Mouse (Mus musculus): ENCODE results near the gene Cpt1b. TPM values are rescaled to one million over a fixed set of nuclear protein-coding genes. Genes with fewer than 3 reads are reported as not detected.

Gene Cpt1b
- polyA plus RNA-seq (2012; ENCODE audit: insufficient read depth, insufficient read length, low replicate concordance, missing spikeins), result not detected in 2 replicates

DNA sequence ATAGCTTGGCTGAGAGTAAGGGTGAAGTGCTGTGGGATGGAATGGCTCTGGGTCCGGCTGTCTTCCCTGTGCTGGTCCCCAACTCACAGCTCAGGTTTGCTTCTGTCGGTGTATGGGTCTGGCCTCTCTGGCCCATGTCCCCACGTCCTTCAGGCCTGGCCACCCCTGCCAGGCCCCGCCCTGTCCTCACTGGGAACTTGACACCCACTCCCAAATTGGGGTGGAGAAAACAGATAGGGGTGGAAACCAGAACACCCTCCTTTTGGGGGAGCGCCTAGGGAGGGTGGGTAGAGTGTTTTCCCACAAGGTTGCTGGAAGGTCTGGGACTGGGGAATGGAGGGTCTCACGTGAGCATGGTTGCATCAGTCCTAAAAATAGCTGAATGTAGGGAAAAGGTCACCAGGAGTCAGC is at the start of gene Cpt1b:
TSS of gene Cpt1b (minus strand) at position 153 of the 411 bp plus-strand sequence.
- Histone ChIP-seq H3K4me1 (ENCODE audit: control insufficient read depth, insufficient read depth, low read length) (no peaks in the 10 kb centered on the region), H3K27ac (ENCODE audit: insufficient read depth, low read depth, low read length) (no peak within 1 kb of the TSS), H3K4me3 (ENCODE audit: insufficient read depth, low read depth, low read length) (no peak within 1 kb of the TSS)
- 63% methylated on average over 6 of the region's 6 CpGs for WGBS
- TF ChIP-seq POLR2A (IDR thresholded peaks at IDR 0.05; ENCODE audit: insufficient read depth, low read depth, low read length), result no peak
- no peak for TF ChIP-seq CTCF (IDR thresholded peaks at IDR 0.05; ENCODE audit: insufficient read depth, low read depth, low read length)

DNA sequence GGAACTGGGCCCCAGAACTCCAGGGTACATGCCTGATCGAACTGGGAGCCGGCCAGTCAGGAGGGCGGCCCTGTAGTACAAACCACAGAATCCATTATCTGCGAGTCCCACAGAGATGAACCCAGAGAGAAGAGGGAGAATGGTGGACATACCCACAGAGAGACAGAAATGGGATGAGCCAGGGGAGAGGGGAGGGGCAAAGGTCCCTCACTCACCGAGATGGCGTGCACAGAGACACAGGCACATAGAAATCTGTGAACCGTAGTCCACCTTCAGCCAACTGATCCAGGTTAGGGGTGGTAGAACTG is 49.6 kb upstream of the Cpt1b start:
- Histone ChIP-seq H3K4me3 (ENCODE audit: insufficient read depth, low read depth, low read length) (peak overlapping the region; percentile 51), H3K27ac (ENCODE audit: insufficient read depth, low read depth, low read length) (no peak overlapping the region), H3K4me1 (ENCODE audit: control insufficient read depth, insufficient read depth, low read length) (peaks cover 23% of the 10 kb centered on the region)
- TF ChIP-seq POLR2A (IDR thresholded peaks at IDR 0.05; ENCODE audit: insufficient read depth, low read depth, low read length) (no peak), CTCF (IDR thresholded peaks at IDR 0.05; ENCODE audit: insufficient read depth, low read depth, low read length) (no peak)
- 98% methylated on average over 7 of the region's 7 CpGs for WGBS

DNA sequence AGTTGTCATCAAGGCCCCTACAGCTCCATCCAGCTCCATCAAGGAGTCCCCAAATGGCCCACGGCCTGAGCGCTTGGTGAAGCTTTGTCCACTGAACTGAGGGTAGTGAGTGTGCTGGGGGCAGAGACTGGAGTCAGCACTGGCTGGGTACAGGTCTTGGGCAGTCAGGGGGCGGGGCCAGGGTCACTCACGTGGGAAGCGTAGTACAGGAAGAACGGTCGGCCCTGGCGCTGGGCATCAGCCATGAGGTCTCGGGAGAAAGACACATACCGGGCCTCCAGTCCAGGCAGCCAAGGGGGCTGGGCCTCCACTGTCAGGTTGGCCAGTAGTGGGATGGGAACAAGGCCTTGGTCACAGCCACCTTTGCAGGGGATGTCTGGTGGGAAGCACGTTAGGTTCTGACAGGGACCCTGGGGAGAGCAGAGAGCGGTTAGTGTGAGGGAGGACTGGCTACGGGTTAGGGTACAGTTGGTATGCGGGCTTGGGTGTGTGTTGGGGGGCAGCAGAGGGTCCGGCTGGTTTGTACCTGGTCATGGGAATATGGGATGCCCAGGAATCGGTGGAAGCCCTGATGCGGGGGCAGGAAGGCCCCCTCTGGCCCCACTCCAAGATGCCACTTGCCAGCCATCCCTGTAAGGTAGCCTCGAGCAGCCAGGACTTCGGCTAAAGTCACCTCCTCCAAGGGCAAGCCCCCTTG is 49.1 kb upstream of the Cpt1b start:
- Histone ChIP-seq H3K4me3 (ENCODE audit: insufficient read depth, low read depth, low read length) (no peak overlapping the region), H3K4me1 (ENCODE audit: control insufficient read depth, insufficient read depth, low read length) (peaks cover 21% of the 10 kb centered on the region), H3K27ac (ENCODE audit: insufficient read depth, low read depth, low read length) (no peak overlapping the region)
- TF ChIP-seq POLR2A (IDR thresholded peaks at IDR 0.05; ENCODE audit: insufficient read depth, low read depth, low read length) (no peak), CTCF (IDR thresholded peaks at IDR 0.05; ENCODE audit: insufficient read depth, low read depth, low read length) (no peak)
- WGBS, result 93% methylated on average over 19 of the region's 19 CpGs

DNA sequence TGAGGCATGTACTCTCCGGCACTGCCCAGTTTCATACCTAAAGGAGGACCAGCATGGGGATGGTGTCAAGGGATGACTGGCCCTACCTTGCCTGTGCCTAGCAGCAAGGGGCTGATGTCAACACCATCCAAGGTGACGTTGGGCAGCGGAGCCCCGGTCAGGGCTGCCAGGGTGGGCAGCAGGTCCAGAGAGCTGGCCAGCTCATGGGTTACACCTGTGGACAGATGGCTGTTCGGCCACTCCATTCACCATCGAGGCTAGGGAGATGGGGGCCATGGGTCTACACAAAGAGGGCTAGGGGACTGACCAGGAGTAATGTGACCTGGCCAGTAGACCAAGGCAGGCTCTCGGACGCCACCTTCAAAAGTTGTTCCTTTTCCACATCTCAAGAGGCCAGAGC is 48.3 kb upstream of the Cpt1b start:
- TF ChIP-seq CTCF (IDR thresholded peaks at IDR 0.05; ENCODE audit: insufficient read depth, low read depth, low read length), result no peak
- H3K4me3 ChIP-seq (ENCODE audit: insufficient read depth, low read depth, low read length), result no peak overlapping the region
- no peak overlapping the region for H3K27ac ChIP-seq (ENCODE audit: insufficient read depth, low read depth, low read length)
- H3K4me1 ChIP-seq (ENCODE audit: control insufficient read depth, insufficient read depth, low read length), result peaks cover 21% of the 10 kb centered on the region
- WGBS, result 96% methylated on average over 8 of the region's 8 CpGs

DNA sequence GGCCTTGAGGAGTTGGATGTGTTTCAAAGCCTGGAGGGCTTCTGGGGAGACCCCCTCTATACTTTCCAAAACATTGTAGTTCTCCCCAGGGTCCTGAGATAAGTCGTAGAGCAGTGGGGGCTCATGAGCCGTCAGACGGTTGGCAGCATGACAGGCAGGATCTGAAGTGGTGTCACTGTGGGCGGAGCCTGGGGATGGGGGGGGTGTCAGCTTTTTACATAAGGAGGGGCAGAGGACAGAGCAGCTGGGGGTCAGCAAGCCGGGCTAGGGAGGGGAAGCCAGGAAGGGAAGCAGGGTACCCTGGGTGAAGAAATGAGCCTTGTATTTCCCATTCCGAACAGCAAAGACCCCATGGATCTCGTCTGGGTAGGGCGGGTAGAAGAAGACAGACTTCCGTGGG is 47.7 kb upstream of the Cpt1b start:
- peaks cover 21% of the 10 kb centered on the region for H3K4me1 ChIP-seq (ENCODE audit: control insufficient read depth, insufficient read depth, low read length)
- no peak overlapping the region for H3K4me3 ChIP-seq (ENCODE audit: insufficient read depth, low read depth, low read length)
- no peak overlapping the region for H3K27ac ChIP-seq (ENCODE audit: insufficient read depth, low read depth, low read length)
- TF ChIP-seq CTCF (IDR thresholded peaks at IDR 0.05; ENCODE audit: insufficient read depth, low read depth, low read length) (no peak), POLR2A (IDR thresholded peaks at IDR 0.05; ENCODE audit: insufficient read depth, low read depth, low read length) (no peak)
- WGBS, result 84% methylated on average over 9 of the region's 9 CpGs

DNA sequence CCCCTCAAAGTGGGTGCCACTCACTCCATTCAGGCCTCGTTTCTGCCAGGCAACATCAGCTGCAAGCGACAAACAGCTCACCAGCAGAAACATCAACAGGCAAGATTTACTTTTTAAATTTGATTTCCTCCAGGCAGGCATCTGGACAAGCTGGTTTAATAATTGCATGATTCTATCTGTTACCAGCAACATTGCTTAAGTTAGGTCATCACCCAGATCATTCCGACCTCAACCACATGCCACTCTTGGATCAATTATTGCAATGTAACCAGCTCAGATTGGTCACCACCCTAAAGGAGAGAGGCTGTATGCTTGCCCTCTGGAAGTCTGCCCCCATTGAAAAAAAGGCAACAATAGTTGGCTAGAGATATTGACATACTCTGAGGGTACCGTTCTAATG is 45.8 kb upstream of the Cpt1b start:
- 83% methylated on average over 4 of the region's 4 CpGs for WGBS
- Histone ChIP-seq H3K27ac (ENCODE audit: insufficient read depth, low read depth, low read length) (no peak overlapping the region), H3K4me3 (ENCODE audit: insufficient read depth, low read depth, low read length) (no peak overlapping the region), H3K4me1 (ENCODE audit: control insufficient read depth, insufficient read depth, low read length) (peaks cover 18% of the 10 kb centered on the region)
- TF ChIP-seq CTCF (IDR thresholded peaks at IDR 0.05; ENCODE audit: insufficient read depth, low read depth, low read length), result no peak
- TF ChIP-seq POLR2A (IDR thresholded peaks at IDR 0.05; ENCODE audit: insufficient read depth, low read depth, low read length), result no peak

DNA sequence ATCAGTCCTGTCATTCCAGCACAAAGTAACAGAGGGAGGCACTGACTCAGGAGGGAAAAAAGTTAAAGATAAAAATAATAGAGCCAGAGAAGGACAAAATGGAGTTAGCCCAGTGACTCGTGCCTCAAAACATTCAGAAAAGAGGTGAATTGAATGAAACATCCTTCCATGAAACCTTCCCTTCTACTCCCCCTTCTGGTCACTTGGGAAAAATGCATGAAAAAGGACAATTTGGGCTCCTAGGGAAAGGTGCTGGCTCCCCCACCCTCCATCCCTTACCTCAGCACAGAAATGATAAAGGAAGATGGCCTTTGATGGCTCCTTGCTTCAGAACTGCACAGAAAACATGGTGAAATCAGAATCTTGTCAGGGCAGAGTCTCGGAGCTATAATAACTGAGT is 42.9 kb upstream of the Cpt1b start:
- TF ChIP-seq POLR2A (IDR thresholded peaks at IDR 0.05; ENCODE audit: insufficient read depth, low read depth, low read length) (no peak), CTCF (IDR thresholded peaks at IDR 0.05; ENCODE audit: insufficient read depth, low read depth, low read length) (no peak)
- WGBS, result 27% methylated on average over 2 of the region's 2 CpGs
- H3K27ac ChIP-seq (ENCODE audit: insufficient read depth, low read depth, low read length), result no peak overlapping the region
- no peaks in the 10 kb centered on the region for H3K4me1 ChIP-seq (ENCODE audit: control insufficient read depth, insufficient read depth, low read length)
- no peak overlapping the region for H3K4me3 ChIP-seq (ENCODE audit: insufficient read depth, low read depth, low read length)

DNA sequence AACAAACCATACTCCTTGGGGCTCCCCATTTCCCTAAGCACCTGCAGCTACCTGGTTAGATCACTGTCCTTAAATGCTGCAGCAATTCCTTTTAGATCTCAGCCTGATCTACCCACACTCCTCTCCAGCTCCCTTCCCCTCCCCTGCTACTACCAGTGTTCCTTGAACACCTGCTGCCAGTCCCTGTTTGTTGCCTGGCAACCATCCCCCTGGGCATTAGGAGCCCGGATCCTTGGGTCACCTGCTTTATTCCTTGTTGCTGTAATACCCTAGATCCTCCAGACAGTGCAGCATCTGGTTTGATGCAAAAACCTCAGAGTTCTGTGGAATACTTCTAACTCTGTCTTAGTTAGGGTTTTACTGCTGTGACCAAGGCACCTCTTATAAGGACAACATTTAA is 39.4 kb upstream of the Cpt1b start:
- no peak overlapping the region for H3K27ac ChIP-seq (ENCODE audit: insufficient read depth, low read depth, low read length)
- no peaks in the 10 kb centered on the region; the same call in 1 of the 2 replicates for H3K4me1 ChIP-seq (ENCODE audit: control insufficient read depth, insufficient read depth, low read length)
- WGBS, result 6% methylated on average over 1 of the region's 1 CpGs
- no peak overlapping the region for H3K4me3 ChIP-seq (ENCODE audit: insufficient read depth, low read depth, low read length)
- TF ChIP-seq POLR2A (IDR thresholded peaks at IDR 0.05; ENCODE audit: insufficient read depth, low read depth, low read length) (no peak), CTCF (IDR thresholded peaks at IDR 0.05; ENCODE audit: insufficient read depth, low read depth, low read length) (no peak)

DNA sequence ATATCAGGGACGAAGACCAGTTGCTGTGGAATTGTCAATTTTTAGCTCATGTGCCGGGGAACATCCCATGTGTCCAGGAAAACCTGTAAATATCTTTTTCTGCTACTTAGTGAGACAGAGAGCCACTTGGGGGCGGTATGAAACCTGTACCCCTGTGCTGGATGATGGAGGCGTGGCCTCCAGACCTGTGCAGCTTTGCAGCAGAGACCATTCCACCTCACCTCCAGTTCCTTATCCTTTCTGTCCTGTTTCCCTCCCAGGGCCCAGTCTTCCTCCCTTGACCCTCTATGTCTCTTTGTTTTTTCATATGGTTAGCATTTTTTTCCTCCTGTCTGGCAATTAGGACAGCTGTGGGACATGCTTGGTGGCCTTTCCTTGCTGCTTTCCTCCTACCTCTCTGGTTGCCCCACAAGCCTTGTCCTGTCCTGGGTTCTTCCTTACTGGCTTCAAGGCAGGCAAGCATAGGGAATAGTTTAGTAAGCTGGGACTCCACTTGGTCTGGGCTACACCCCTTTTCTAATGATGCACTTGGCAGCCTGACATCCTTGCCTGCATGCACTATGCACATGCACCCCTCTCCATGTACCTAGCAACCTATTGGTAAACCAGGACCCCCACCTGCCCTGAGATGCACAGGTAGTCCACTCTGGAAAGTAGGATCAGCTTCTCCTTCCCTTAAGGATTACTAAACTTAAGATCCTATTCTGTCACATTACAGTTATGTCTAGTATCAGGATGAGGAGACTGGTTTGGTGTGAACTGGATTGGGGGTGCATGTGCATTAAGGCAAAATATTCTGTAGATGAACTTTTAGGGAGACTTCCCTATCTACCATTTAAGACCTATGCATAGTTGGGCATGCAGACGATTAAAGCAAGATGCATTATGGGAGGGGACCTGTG is 37.9 kb upstream of the Cpt1b start:
- WGBS, result 66% methylated on average over 5 of the region's 5 CpGs

More for the DNA sequence above, 37.9 kb upstream of the Cpt1b start:
- H3K27ac ChIP-seq (ENCODE audit: insufficient read depth, low read depth, low read length), result no peak overlapping the region
- peaks cover 10% of the 10 kb centered on the region for H3K4me1 ChIP-seq (ENCODE audit: control insufficient read depth, insufficient read depth, low read length)
- TF ChIP-seq POLR2A (IDR thresholded peaks at IDR 0.05; ENCODE audit: insufficient read depth, low read depth, low read length), result no peak
- no peak for TF ChIP-seq CTCF (IDR thresholded peaks at IDR 0.05; ENCODE audit: insufficient read depth, low read depth, low read length)
- H3K4me3 ChIP-seq (ENCODE audit: insufficient read depth, low read depth, low read length), result no peak overlapping the region

All from olfactory bulb, adult 2 months (tissue).